ENCODE assay signal across 29 mouse cellular contexts in genomic region chr9:51230701-51231389, GRCm38 (mm10). TPM values are rescaled to one million over a fixed set of nuclear protein-coding genes. Genes with fewer than 3 reads are reported as not detected.
DNase-seq lines count a peak whose midpoint lies in the region; ATAC-seq lines count a peak whose summit lies in the region.
"Had no signal": no experiment of that assay in that cellular context is flagged by ENCODE, and none has a peak within 500 bp of the region (broad histone marks: within the 10 kb centered on the region; RNA-seq: fewer than 3 reads in every experiment).

No protein-coding gene starts in this region.

- no peaks in the 10 kb centered on the region for H3K36me3 ChIP-seq in stomach, embryonic 14.5 days (ENCODE audit: control insufficient read depth, insufficient read depth, low read length)
- H3K36me3 ChIP-seq in forebrain, embryonic 10.5 days (replicated peaks): no peaks in the 10 kb centered on the region
- H3K36me3 ChIP-seq: embryonic facial prominence, embryonic 10.5 days; heart, embryonic 13.5 days; lung, embryonic 15.5 days; midbrain, embryonic 10.5 days; neural tube, embryonic 13.5 days had no signal

- H3K4me2 ChIP-seq in stomach, embryonic 14.5 days (replicated peaks; ENCODE audit: low read depth, low read length): no peak overlapping the region
- H3K4me2 ChIP-seq: heart, embryonic 13.5 days; lung, embryonic 15.5 days; neural tube, embryonic 13.5 days had no signal

- H3K27ac ChIP-seq in stomach, embryonic 14.5 days (ENCODE audit: low read length): no peak overlapping the region
- no peak overlapping the region for H3K27ac ChIP-seq in forebrain, embryonic 10.5 days
- H3K27ac ChIP-seq: embryonic facial prominence, embryonic 10.5 days; heart, embryonic 13.5 days; hindbrain, postnatal 0 days; liver, embryonic 14.5 days; lung, embryonic 15.5 days; midbrain, embryonic 10.5 days; neural tube, embryonic 13.5 days had no signal

- WGBS in stomach, embryonic 14.5 days: 49% methylated on average over 4 of the region's 4 CpGs
- WGBS in forebrain, embryonic 10.5 days: 87% methylated on average over 4 of the region's 4 CpGs

- H3K27me3 ChIP-seq in stomach, embryonic 14.5 days (ENCODE audit: control insufficient read depth, insufficient read depth, low read length): no peaks in the 10 kb centered on the region
- no peaks in the 10 kb centered on the region for H3K27me3 ChIP-seq in forebrain, embryonic 10.5 days (ENCODE audit: poor library complexity, severe bottlenecking)
- H3K27me3 ChIP-seq: heart, embryonic 13.5 days; lung, embryonic 15.5 days had no signal

- H3K4me3 ChIP-seq in stomach, embryonic 14.5 days (ENCODE audit: low read depth, low read length): no peak overlapping the region
- no peak overlapping the region for H3K4me3 ChIP-seq in forebrain, embryonic 10.5 days
- H3K4me3 ChIP-seq: embryonic facial prominence, embryonic 10.5 days; heart, embryonic 13.5 days; lung, embryonic 15.5 days; midbrain, embryonic 10.5 days; myocyte; neural tube, embryonic 13.5 days had no signal

- H3K9ac ChIP-seq in stomach, embryonic 14.5 days (replicated peaks; ENCODE audit: low read depth, low read length): no peak overlapping the region
- H3K9ac ChIP-seq: heart, embryonic 13.5 days; liver, embryonic 14.5 days; lung, embryonic 15.5 days; neural tube, embryonic 13.5 days had no signal

- no peaks in the 10 kb centered on the region for H3K9me3 ChIP-seq in stomach, embryonic 14.5 days (ENCODE audit: control insufficient read depth, low read depth, low read length)
- H3K9me3 ChIP-seq in forebrain, embryonic 10.5 days: no peaks in the 10 kb centered on the region
- H3K9me3 ChIP-seq: embryonic facial prominence, embryonic 10.5 days; heart, embryonic 13.5 days; lung, embryonic 15.5 days; midbrain, embryonic 10.5 days; neural tube, embryonic 13.5 days had no signal

- peak; percentile 68 to 77 for DNase-seq in adrenal gland, adult (ENCODE audit: inconsistent age in 2 of 2, low spot score in 1 of 2)
- DNase-seq in adrenal gland, postnatal 4 days (ENCODE audit: low spot score in 2 of 2): no peak
- DNase-seq in ovary, adult 18-20 months (ENCODE audit: low spot score): peak; percentile 48
- DNase-seq in ovary, postnatal 14 days (ENCODE audit: low spot score): no peak
- DNase-seq in cerebellum, postnatal 36 days: no peak
- DNase-seq in forebrain, embryonic 10.5 days (ENCODE audit: extremely low spot score, low spot score): no peak
- DNase-seq: cerebellum, adult 9-11 months; gastrocnemius, postnatal 14 days; heart, adult 18-20 months; heart, postnatal 14 days; kidney, adult 9 months; layer of hippocampus, adult 9-11 months; lung, postnatal 4 days; right cerebral cortex, adult 18-20 months; right cerebral cortex, postnatal 4 days; thymus, postnatal 25 days had no signal

- ATAC-seq in stomach, embryonic 14.5 days (ENCODE audit: insufficient number of reproducible peaks, insufficient read depth, low FRiP score, low read depth): peak; percentile 91
- ATAC-seq: forebrain, embryonic 16.5 days; hindbrain, postnatal 0 days; midbrain, embryonic 16.5 days had no signal

- H3K4me1 ChIP-seq in stomach, embryonic 14.5 days (ENCODE audit: control insufficient read depth, insufficient read depth, low read length): no peaks in the 10 kb centered on the region
- H3K4me1 ChIP-seq in forebrain, embryonic 10.5 days: peaks cover 6% of the 10 kb centered on the region; the same call in 1 of the 2 replicates
- H3K4me1 ChIP-seq: embryonic facial prominence, embryonic 10.5 days; heart, embryonic 13.5 days; lung, embryonic 15.5 days; neural tube, embryonic 13.5 days had no signal

RNA-seq across cellular contexts. Expression of gene Pou2af1, which starts 17.3 kb away (rescaled TPM):
- total RNA-seq in adrenal gland, postnatal 4 days (2021): under 1 TPM; 0.48 to 0.85 TPM
- polyA plus RNA-seq in stomach, embryonic 14.5 days (2014; fragmentation: Nextera tagmentation; extraction: Ambion mirVana): 0.13 TPM in 1 of 2 replicates, not detected in the other
- not detected in 2 replicates for polyA plus RNA-seq in forebrain, embryonic 10.5 days (2016; fragmentation: Nextera tagmentation; extraction: Ambion mirVana)
- total RNA-seq: left cerebral cortex, adult 18-20 months had no signal
- polyA plus RNA-seq: embryonic facial prominence, embryonic 10.5 days; forebrain, embryonic 16.5 days; heart, embryonic 13.5 days; hindbrain, embryonic 11.5 days; midbrain, embryonic 10.5 days; neural tube, embryonic 13.5 days had no signal

RNA-seq across cellular contexts. Expression of gene Colca2, which starts 47.5 kb away (rescaled TPM):
- 1 to 10 TPM; 3.8 to 6.1 TPM for total RNA-seq in adrenal gland, postnatal 4 days (2021)
- polyA plus RNA-seq in stomach, embryonic 14.5 days (2014; fragmentation: Nextera tagmentation; extraction: Ambion mirVana): 7.3 and 8.3 TPM in 2 replicates
- polyA plus RNA-seq in forebrain, embryonic 10.5 days (2016; fragmentation: Nextera tagmentation; extraction: Ambion mirVana): 1.6 and 1.8 TPM in 2 replicates

Comparison
In these comparisons a context has a peak if more than half of its experiments do, and no peak if none do; other contexts are left out.
1. DNase-seq: peak in adrenal gland, adult (2 of 2) and ovary, adult 18-20 months (single experiment); none in adrenal gland, postnatal 4 days (0 of 2), ovary, postnatal 14 days (single experiment), cerebellum, postnatal 36 days (0 of 2) and forebrain, embryonic 10.5 days (single experiment).